Mouse (Mus musculus): Measurements from ENCODE around the gene Srp9.
A peak's percentile ranks its signal among the peaks of the same experiment; 100 is the strongest.
"Not testable (repeated sequence)": the region's sequence is repeated elsewhere in the genome, so short reads cannot be mapped to it uniquely, and the experiment has no call there.

Srp9 gene

DNA sequence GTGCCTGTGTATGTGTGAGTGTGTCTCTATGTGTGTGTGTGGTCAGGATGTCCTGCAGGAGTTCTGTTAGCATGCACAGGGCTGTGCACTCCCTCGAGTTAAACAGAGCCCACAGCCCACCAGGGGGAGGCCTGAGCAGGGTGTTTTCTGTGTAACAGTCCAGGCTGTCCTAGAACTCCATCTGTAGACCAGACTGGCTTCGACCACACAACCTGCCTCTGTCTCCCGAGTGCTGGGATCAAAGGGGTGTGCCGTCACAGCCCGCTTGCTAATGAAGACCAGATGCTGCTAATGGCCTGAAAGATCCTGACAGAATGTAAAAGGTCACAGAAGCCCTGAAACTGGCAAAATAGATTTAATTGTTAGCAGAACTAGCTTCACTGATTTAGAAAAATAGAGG, 21.0 kb downstream of the Srp9 start:
- peak; percentile 77 for DNase-seq (ENCODE audit: low read depth, low spot score)

- DNase-seq (ENCODE audit: low read depth, low spot score): no peak
These were observed 24.5 kb downstream of the Srp9 start for GRCm38 (mm10) chr1:182148864-182149514.

- DNase-seq (ENCODE audit: low read depth, low spot score): no peak
These were observed 25.4 kb downstream of the Srp9 start for GRCm38 (mm10) chr1:182149966-182150365.

GRCm38 (mm10) chr1:182157734-182158133, 33.2 kb downstream of the Srp9 start:
- DNase-seq (ENCODE audit: low read depth, low spot score): no peak

DNA sequence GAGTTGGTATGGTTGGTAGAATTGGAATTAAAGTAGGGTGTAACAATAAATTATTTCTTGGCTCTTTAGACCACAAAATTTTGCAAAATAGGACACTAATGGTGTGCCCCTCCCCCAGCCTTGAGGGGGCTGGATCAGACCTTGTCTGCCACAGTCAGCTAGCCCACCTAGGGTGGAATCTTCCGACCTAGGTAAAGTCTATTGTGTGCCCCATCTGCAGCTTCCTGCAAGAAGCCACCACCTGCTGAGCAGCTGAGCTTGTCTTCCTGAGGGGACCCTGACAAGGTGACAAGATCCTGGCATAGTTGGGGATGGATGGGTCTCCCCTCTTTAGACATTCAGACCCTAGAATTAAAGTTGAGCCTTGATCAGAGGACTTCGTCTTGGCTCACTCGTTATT, 35.0 kb downstream of the Srp9 start:
- DNase-seq (ENCODE audit: low read depth, low spot score): no peak

DNA sequence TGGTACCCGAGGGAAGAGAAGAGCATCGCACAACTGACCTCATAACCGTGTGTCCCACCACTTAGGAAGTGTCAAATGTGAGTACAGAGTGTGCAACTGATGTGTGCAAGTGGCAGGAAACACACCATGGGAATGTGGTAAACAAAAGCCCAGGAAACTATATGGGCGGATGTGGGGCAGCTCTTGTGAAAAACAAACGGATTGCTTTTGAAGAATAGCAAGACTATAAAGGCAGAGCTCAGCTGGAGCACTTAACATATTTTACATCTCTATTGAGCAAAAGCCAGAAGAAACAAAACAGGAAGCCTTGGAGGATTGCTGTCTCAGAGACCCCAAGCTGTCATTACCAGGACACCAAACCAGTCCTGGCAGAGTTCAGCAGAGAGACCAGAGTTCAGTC, 38.4 kb downstream of the Srp9 start:
- DNase-seq (ENCODE audit: low read depth, low spot score): no peak

GRCm38 (mm10) chr1:182164386-182164785, 39.8 kb downstream of the Srp9 start, which contains the start of gene Vmn1r1:
Vmn1r1 (minus strand) TSS chr1:182164486.
- DNase-seq (ENCODE audit: low read depth, low spot score): no peak

DNA sequence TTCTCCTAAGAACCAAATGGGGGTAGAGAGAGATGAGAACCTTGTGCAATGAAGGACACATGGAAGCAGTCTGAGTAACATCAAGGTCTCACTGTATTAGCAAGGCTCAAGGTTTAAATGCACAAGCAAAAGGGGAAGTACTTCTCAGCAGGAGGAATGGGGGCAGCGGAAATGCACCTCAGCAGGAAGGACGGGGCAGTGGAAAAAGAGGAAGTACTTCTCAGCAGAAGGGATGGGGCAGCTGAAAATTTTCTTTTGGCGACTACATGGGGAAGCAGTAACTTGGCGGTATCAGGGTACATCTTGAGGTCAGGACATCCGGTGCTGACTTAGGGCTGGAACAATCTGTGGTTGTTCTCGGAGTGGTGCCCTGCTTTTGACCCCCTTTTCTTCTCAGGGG, 45.7 kb downstream of the Srp9 start:
- DNase-seq (ENCODE audit: low read depth, low spot score): not testable (repeated sequence)

GRCm38 (mm10) chr1:182176985-182177384, 52.4 kb downstream of the Srp9 start:
- DNase-seq (ENCODE audit: low read depth, low spot score): not testable (repeated sequence)

- no peak for DNase-seq (ENCODE audit: low read depth, low spot score)
These were observed 57.1 kb downstream of the Srp9 start for GRCm38 (mm10) chr1:182181456-182182305.

All from forelimb bud, embryonic 11.5 days (tissue).